Mouse (Mus musculus) small intestine, adult 2 months (tissue): ENCODE data around the gene Hras.

ENCODE experiments used
- CTCF ChIP-seq: fragments of 200-500 bp; IDR thresholded peaks from 2 replicates; pipeline ENCODE4 v1.5.1; 2012; ENCODE audit warnings: low read depth, mild to moderate bottlenecking, control low read depth, inconsistent platforms, low read length, moderate library complexity, mixed read lengths; ENCODE audit not compliant: insufficient replicate concordance, insufficient read length; ENCODE audit errors: extremely low read depth
- POLR2A ChIP-seq: fragments of 200-500 bp; IDR thresholded peaks from 2 replicates; pipeline ENCODE4 v1.6.1; 2012; ENCODE audit warnings: low read depth, mild to moderate bottlenecking, control low read depth, inconsistent platforms, low read length, moderate library complexity

DNA sequence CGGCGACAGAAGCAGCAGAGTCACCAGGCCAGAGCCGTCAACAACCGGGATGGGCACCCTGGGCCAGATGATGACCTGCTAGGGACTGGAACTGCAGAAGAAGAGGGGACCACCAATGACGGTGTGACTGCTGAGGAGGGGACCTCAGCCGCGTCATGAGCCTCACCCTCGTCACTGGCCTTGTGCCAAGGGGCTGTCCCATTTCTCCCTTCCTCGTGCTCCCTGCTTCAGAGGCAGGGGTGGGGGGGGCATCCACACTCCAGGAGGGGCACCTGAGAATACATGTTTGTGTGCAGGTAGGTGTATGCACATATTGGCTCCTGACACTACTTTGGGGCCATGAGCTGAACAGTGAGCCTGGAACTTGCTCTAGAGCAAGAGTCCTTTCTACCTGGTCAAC lies 38.4 kb downstream of the Hras start:
- TF ChIP-seq CTCF (no peak), POLR2A (no peak)
